Mouse (Mus musculus) retina, postnatal 1 day (tissue): ENCODE measurements around the gene Kcnq2.

ENCODE experiments used
- DNase-seq: peaks from one replicate; pipeline ENCODE4 v3.0.0-alpha.2; 2012

Gene Kcnq2

DNA sequence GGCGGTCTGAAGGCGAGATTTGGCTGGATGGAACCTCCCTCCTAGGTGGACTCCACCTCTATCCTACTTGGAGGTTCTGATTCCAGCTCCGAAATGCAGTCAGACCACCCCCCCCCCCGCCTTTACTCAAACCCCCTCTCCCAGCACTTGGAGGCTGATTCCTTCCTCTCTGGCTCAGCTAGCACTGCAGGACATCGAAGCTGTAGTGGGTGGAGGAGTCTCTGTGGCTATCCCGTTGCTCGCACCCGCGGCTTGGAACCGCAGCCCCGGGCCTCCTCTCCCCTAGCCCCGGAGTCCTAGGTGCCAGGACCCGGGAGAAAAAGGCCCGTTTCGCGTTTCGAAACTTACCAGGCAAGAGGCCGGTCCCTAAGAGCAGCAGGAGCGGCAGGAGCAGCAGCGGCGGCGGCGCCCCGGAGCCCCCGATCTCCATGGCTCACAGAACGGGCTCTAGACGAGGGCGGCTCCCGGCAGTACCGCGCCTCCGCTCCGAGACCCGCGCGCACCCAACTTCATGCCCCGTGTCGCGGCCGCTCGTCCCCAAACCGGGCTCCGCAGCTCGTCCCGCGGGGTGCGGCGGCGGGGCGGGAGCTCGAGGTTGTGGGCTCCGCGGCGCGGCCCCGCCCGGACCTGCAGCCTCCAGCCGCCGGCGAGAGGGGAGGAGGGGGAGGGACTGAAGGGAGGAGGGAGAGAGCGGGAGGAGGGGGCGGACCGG is 96.3 kb downstream of the Kcnq2 start:
- peak; percentile 79 for DNase-seq

DNA sequence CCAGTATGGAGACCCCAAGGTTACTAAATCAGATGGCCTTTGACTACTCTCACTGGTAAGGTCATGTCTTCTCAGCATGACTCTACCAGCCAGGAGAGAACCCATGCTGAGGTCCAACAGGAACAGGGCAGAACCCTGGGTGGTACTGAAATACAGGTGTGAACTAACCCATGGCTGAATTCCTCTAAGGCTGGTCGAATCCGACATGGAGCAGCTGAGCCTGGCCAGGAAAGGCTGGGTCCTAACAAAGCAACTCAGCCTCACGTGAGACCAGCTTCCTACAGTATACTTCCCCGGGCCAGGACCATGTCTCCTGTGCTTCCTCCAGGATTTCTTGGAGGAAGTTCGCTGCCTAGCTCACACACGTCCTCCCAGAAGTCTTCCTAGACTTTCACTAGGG is 98.5 kb downstream of the Kcnq2 start:
- DNase-seq, result no peak

DNA sequence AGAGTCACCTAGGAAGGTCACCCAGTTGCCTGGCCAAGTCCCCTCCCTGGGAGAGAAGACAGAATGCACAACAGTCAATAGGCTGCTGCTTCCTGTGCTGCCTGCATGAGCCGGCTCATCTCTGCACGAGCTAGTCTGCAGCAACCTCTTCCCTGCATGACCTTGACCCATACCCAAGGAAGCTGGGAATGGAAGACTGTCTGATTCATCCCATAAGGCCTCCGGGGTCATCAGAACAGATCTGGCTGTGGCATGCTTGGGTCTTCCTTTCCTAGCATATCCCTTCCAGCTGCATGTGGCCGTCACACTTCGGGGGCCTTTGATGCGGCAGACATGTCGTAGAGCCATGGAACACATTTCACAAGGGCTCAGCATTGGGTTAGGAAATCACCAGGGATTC is 99.9 kb downstream of the Kcnq2 start:
- DNase-seq, result no peak

DNA sequence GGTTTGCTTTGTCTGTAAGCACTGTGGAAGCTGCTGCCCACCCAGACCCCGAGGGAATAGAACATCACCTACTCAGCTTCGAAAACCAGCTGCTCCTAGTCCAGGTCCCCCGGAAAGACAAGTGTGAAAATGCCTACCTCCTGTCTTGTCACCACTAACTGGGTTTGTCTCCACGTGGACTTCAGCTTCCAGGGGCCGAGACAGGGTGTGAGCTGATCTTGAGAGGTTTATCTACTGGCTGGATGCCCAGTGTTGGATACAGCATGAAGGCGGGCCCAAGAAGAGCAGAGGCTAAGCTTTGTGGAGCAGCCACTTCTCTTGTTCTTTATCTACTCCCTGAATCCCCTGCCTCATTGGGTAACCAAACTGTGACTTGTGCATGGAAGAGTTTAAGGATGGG is 101.8 kb downstream of the Kcnq2 start:
- DNase-seq, result peak; percentile 73

DNA sequence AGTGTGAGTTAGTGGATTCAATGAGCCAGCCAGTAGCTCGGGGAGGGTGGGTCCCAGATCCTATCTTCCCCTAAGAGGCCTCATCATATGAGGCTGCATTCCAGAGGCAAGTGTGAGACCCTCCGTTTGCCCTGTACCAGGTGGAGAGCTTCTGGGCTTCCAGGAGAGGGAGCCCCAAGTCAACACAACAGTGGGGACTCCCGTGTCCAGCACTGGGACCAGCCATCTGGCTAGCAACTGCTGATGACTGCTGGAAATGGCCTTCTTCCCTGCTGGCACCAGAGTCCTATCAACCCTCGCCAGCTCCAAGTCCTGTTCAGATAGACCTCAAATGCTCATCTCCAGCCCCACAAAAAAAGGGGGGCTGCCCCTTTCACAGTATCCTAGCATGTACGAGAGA is 102.7 kb downstream of the Kcnq2 start:
- peak; percentile 80 for DNase-seq

DNA sequence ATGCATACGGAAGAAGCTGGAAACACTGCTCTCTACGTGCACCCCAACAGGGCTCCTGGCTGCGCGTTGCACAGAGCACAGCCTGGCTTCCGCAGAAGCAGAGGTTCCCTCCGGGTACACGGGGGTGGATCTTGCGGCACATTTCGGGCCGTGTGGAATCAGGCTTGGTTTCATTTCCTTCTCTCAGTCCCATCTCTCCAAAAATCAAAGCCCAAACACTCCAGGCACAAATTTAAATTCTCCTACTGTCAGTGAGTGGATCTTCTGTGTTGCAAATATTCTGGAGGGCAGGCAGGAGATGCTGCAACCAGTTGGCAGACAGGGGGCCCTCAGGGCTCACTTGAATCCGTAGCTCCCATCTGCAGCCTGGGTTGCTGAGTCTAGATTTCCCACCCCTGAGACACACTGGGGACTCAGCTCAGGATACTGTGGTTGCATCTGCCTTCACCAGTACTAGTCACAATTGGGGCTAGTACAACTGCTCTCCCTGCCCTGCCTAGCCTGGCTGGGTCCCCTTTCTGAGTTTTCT is 103.6 kb downstream of the Kcnq2 start:
- DNase-seq, result no peak
